Mouse (Mus musculus) erythroblast, embryonic 14.5 days (primary cell): ENCODE data around the gene Opa1.

ENCODE experiments used
- GATA1 ChIP-seq: IDR thresholded peaks from 2 replicates; pipeline ENCODE4 v1.6.1; 2012; ENCODE audit warnings: low read length, inconsistent platforms, mixed read lengths
- TAL1 ChIP-seq: IDR thresholded peaks from 3 replicates; pipeline ENCODE4 v1.6.1; 2012; ENCODE audit warnings: low read length, inconsistent platforms, mixed read lengths

- TF ChIP-seq GATA1 (no peak), TAL1 (no peak)
Measured at GRCm38 (mm10) chr16:29659101-29659810, 80.1 kb downstream of the Opa1 start.
